Mouse (Mus musculus) kidney, postnatal 10 days (tissue): Measurements from ENCODE around the gene Mysm1.

Source experiments
- DNase-seq: peaks from one replicate; pipeline ENCODE4 v3.0.0; 2021; ENCODE audit warnings: mixed read lengths

The Mysm1 gene

GRCm38 (mm10) chr4:94978590-94979499, at the start of gene Mysm1:
Mysm1 (minus strand) TSS chr4:94979100.
- peak; percentile 97 for DNase-seq

GRCm38 (mm10) chr4:95025847-95026600, 47.1 kb upstream of the Mysm1 start:
- DNase-seq: no peak

- no peak for DNase-seq
Observed at GRCm38 (mm10) chr4:95023350-95023953, 44.6 kb upstream of the Mysm1 start.

GRCm38 (mm10) chr4:95021649-95022637, 43.0 kb upstream of the Mysm1 start:
- DNase-seq: no peak

GRCm38 (mm10) chr4:95020201-95020600, 41.3 kb upstream of the Mysm1 start:
- no peak for DNase-seq

GRCm38 (mm10) chr4:95018221-95018620, 39.3 kb upstream of the Mysm1 start:
- no peak for DNase-seq

GRCm38 (mm10) chr4:95012706-95013105, 33.8 kb upstream of the Mysm1 start:
- DNase-seq: no peak

GRCm38 (mm10) chr4:95012256-95012655, 33.4 kb upstream of the Mysm1 start:
- no peak for DNase-seq

GRCm38 (mm10) chr4:95008175-95009057, 29.5 kb upstream of the Mysm1 start:
- peak; percentile 84 for DNase-seq

GRCm38 (mm10) chr4:95007759-95008158, 28.9 kb upstream of the Mysm1 start:
- DNase-seq: no peak

GRCm38 (mm10) chr4:95005251-95005830, 26.4 kb upstream of the Mysm1 start:
- no peak for DNase-seq

GRCm38 (mm10) chr4:95001043-95001775, 22.3 kb upstream of the Mysm1 start:
- no peak for DNase-seq

GRCm38 (mm10) chr4:95000147-95000546, 21.2 kb upstream of the Mysm1 start:
- DNase-seq: no peak

GRCm38 (mm10) chr4:94999249-94999648, 20.3 kb upstream of the Mysm1 start:
- DNase-seq: peak; percentile 25

- DNase-seq: no peak
Observed at GRCm38 (mm10) chr4:94995862-94996261, 17.0 kb upstream of the Mysm1 start.

- no peak for DNase-seq
Observed at GRCm38 (mm10) chr4:94990204-94990603, 11.3 kb upstream of the Mysm1 start.

GRCm38 (mm10) chr4:94987725-94988124, 8.8 kb upstream of the Mysm1 start:
- DNase-seq: no peak

GRCm38 (mm10) chr4:94979500-94979915, 608 bp upstream of the Mysm1 start:
- DNase-seq: no peak

- DNase-seq: no peak
Observed at GRCm38 (mm10) chr4:94973321-94973720, 5.6 kb downstream of the Mysm1 start.

GRCm38 (mm10) chr4:94952773-94953172, 26.1 kb downstream of the Mysm1 start:
- no peak for DNase-seq
